Mouse (Mus musculus) CD4-positive, CD25-positive, alpha-beta regulatory T cell, adult 2 months (primary cell): ENCODE measurements around the gene Chil1.

ENCODE experiments used
- DNase-seq: peaks from one replicate; pipeline ENCODE4 v3.0.0-alpha.2; 2012; ENCODE audit warnings: low read depth, low spot score

The Chil1 gene

DNA sequence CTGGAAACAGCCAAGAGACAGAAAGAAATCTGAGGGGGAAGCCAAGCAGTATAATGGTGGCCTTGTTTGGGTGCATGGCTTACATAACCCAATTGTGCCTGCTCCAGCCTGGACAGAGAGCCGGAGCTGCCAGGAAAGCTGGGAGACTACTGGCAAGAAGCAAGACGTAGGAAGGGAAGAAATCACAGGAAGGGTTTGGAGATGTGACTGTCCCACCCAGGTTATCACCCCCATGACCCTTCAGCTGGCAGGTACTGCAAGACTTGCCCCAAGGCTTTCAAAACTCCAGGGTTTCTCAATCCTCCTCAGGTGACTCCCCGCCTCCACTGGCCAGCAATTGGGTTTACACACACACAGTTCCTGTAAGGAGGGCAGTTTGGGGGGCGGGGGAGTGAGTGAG, at the start of gene Chil1:
TSS of gene Chil1 (plus strand) at position 152 of the 400 bp plus-strand sequence.
- DNase-seq = no peak

DNA sequence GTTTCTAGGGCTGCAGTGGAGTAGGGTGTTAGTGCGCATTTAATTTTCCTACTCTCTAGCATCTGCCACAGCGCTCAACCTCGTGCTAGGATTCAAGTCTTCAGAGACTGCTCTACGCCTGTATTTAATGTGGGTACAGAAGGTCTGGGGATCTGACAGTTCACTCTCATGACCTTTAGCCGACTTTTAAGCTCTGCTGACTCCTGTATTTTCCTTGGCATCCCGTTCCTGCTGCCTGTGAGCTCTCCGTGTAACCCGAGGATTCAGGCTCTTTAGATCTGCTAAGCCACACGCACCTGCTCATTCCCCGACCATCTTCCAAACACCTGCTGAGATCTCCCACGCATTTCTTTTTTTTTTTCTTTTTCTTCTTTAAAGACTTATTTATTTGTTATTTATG, 48.7 kb upstream of the Chil1 start:
- no peak for DNase-seq

DNA sequence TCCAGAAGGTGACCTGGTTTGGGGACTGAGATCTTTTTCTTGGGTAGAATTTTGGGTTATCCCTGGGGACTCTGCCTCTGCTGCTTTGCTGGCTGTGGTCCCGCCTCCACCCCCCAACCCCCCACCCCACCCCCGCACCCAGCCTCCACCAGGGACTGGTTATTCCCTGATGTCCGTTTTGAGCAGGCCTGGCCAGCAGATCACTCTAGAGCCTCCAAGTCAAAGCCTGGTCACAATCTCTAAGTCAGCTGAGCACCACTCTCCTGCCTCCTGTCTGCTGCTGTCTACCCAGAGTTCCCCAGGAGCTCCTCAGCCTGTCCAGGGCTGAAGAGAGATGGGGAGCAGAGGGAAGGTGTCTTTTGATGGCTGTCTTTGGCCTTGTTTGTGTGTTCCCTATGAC, 45.6 kb upstream of the Chil1 start:
- DNase-seq = no peak

DNA sequence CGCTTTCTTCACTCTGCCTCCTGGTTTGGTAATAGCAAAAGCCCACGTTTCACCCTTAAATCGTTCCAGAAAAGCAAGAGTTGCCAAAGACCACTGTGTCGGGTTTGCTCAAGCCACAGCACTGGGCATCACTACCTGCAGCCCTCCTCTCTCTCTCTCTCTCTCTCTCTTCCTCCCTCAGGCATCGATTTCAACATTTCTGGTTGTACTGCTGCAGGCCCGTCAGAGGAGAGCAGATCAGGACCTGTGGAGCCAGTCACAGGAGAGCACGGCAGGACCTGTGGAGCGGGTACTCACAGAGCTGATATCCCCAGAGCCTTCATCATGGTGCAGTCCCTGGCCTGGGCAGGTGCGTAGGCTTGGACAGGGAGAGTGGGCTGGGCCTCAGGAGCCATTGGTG, 43.6 kb upstream of the Chil1 start:
- DNase-seq = no peak

DNA sequence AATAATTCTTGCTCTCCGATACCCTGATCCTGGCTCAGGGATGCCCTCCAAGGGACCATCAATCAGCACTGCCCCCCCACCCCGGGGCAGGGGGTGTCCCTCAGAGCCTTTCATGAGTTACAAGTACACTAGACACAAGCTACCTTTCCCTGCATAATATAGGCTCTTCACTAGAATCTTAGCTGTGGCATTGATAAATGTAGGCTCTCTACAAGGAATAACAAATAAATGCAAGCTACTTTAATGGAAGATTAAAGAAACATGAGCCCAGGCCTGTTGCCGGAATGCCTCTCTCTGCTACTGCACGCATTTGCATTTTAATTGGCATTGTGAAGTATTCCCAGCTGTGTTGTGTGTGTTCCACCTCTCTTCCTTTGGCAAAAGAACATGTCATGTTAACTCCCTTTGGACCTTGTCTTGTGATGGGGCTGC, 39.6 kb upstream of the Chil1 start:
- no peak for DNase-seq

DNA sequence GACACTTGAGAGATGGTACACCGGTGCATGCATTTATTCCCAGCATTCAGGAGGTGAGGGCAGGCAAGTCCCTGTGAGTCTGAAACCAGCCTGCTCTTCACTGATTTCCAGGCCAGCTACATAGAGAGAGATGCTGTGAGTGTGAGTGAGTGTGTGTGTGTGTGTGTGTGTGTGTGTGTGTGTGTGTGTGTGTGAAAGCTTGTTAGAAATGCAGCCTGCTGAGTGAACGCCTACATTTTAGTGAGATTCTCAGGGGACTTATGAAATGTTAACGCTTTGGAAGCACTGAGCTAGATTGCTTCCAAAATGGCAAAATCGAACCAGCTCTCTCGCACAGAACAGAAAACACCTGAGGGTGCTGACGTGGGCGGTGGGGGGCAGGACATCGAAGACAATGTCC, 35.9 kb upstream of the Chil1 start:
- DNase-seq = no peak

DNA sequence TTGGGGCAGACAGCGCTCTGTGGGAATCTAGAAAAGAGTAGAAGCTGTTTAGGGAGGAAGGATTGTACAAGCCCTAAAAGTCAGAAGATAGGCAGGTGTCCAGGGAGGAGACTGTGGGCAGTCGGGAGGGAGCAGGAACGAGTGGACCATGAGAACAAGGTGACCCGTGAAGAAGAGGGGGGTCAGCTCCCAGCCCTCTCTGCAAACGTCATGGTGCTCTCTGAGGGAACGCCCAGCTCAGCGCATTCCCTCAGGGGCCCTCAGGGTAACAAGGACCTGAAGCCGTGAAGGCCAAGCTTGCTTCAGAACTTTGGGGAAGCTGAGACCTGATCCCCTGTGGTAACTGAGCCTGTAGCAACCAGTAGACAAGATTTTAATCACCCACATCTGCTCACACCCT, 31.9 kb upstream of the Chil1 start:
- no peak for DNase-seq

DNA sequence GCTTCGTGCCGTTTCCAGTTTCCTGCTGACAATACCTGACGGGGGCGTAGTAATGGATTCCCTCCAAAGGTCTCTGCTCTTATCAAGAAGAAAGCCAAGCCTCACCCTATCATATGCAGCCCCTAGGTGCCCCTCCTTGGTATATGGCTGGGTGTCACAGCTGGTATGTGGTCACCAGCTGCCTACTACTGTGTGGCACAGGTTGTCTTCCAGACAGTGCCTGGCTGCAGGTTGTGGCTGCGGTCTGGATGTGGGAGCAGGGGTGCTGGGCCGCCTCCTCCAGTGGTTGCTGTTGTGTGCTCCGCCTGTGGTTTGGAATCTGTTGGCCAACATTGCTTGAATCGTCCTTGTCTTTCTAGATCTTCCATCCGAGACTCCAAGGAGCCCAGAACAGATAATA, 31.2 kb upstream of the Chil1 start:
- DNase-seq = no peak

DNA sequence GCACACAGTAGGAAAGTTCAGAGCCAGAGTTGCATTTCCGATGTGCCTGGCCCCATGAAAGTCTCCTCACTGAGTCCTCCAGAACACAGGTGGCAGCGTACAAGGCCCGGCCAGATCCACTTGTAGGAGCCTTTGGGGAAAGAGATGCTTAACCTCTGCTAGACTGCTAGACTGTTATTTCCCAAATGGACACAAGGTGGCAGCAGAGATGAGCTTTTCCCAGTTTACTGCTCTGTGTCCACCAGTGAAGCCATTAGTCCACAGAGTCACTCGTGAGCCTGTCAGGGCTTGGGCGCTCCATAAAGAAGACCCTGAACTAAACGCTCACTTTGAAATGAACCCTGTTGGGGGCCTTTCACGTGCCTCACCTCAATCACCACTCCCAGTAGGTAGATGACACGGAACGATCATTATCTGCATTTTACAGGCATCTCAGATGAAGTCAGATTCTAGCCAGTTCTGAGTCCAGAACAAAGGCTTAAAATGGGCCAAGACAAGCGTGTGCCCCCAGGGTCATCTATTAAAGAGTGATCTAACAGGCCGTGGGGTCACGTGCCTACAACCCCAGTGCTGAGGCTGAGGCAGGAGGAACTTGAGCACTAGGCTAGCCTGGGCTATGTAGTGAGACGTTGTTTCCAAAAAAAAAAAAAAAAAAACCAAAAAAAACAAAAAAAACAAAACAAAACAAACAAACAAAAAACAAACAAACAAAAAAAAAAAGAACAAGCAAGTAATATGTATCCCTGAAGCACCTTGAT, 30.1 kb upstream of the Chil1 start:
- peak; percentile 78 for DNase-seq

DNA sequence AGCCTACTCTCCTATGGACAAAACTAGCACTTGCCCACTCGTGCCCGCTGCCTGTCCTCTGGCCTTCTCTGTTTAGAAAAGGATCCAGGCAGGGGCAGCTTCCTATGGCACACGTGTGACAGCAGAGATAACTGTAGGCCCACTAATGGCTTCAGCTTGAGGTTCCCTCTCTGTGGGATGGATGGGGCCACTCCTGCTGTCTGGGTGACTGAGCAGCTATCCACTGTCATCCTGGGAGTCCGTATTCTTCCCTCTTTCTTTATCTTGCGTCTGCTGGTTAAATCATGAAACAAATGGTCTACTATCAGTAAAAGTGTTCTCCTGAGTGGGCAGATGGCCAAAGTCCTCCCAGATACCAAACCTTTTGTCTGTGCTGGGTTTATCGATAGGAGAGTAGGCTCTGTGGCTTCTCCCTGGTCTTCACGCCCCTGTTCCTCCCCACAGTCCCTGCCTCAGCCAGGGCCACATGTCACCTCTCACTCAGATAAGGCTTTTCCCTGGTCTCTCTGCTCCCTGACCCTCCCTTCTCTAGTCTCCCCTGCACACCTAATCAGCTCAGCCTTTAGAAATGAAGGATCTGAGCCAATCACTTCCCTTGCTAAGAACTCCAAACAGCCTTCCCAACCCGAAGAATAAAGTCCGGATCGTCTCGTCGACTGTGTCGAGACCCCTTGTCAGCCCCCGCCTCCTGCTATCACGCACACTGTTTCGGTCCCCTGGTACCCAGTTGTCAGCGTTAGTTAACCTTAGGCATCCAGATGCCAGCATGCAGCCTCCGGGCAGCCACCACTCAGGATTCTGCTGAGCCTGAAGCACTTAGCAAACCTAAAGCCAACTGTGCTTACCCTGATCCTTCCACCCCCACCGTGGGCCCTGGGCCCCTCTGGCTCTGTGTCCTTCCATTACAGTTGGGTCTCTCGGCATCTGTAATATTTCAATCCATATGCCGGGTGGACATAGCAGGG, 29.1 kb upstream of the Chil1 start:
- DNase-seq = no peak

DNA sequence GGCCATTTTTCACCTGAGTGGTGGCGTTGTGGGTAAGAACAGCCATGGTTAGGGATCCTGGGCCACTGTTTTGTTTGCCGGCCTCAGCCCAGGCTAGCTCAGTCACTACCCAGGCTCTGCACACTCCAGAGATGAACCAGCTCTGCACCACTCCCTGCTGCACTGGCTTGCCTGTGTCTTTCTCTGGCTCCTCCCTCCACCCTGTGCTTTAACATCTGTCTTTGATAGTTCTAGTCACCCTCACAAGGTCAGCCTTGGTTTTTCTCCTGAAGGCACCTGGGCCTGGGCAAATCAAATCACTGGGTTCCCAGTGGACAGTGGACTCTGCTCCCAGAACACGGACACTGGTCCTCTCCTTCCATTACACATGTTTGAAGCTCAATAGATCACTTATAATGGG, 27.9 kb upstream of the Chil1 start:
- DNase-seq = no peak

DNA sequence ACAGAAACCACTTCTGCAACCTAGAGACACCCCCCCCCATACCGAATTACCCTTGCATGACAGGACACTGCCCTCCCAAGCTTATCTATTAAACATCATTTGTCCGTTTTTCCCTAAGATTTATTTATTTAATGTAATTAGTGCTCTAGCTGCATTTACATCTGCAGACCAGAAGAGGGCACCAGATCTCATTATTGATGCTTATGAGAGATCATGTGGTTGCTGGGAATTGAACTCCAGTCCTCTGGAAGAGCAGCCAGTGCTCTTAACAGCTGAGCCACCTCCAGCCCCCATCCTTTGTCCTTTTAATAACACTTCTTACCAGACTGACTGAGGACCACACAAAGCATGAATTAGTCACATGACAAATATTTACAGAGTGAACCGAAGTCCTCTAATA, 27.3 kb upstream of the Chil1 start:
- DNase-seq = peak; percentile 36

DNA sequence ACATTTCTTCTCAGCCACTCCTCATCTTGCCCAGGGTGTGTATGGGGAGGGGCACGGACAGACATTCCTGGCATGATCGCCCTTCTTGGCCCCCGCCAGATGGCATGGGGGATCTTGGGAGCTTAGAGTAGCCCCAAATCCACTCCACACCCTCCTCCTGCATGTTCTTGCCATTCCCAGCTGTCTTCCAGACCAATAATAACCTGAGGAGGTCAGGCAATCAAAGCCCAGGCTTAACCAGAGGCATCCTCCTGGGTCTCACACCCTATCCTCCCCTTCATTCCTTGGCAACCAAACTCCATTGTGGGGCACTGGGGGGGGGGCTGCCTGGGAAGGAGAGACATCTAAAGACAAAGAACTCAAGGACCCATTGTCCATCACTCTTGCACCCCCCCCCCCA, 21.6 kb upstream of the Chil1 start:
- DNase-seq = no peak

DNA sequence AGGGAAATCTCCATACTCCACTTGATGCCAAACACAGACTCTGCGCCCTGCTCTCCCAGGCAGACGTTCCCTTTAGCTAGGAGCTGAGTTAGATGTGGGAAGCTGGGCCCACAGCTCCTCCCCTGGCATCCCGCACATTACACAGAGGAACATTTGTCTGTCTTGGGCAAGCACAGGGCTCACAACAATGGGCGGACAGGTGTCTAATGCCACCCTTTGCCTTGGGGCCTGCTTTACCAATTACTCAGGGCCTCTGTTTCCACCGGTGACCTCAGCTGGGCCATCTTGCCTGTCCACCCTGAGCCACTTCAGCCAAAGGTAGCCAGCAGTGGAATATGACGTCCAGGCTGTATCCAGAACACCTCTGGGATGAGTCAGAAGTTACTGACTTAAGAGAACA, 20.6 kb upstream of the Chil1 start:
- DNase-seq = no peak

DNA sequence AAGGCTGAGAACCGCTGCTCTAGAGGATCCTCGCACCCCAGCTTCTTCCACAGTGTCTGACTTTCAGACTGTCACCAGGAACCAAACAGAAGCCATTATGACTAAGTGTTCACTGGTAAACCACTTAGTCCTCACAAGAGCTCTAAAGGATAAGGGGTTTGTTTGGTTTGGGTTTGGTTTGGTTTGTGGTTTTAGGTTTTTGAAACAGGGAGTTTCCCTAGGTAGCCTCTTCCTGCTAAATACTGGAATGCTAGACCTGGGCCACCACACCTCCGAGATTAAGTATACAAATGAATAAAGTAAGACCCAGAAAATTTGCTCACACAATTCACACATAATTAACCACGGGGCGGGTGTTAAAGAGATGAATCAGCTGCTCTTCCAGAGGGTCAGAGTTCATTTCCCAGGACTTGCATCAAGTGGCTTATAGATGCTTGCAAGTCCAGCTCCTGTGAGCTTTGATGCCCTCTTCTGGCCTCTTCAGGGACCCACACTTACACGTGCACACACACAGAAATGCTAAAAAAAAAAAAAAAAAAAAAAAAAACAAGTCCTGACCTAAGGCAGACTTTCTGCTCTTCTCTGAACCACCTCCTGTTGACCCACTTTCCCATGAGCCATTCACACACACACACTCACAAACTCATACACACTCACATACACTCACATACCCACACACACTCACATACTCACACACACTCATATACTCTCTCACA, 19.3 kb upstream of the Chil1 start:
- no peak for DNase-seq

DNA sequence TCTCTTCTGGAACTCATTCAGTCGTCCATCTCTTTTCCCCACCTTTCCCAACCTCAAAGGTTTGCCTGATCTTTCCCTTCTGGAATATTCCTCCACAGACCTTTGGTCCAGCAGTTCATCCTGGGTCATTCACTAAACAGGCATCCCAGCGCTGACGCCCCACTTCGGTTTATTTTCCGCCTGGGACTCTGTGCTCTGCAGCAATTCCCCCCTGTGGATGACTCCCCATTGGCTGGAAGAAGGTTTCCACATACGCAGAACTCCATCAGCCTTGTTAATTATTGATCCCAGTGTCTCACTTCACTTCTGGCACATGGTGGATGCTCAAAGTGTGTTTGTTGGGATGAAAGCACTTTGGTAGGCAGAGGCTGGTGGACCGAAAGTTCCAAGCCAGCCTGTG, 18.5 kb upstream of the Chil1 start:
- no peak for DNase-seq

DNA sequence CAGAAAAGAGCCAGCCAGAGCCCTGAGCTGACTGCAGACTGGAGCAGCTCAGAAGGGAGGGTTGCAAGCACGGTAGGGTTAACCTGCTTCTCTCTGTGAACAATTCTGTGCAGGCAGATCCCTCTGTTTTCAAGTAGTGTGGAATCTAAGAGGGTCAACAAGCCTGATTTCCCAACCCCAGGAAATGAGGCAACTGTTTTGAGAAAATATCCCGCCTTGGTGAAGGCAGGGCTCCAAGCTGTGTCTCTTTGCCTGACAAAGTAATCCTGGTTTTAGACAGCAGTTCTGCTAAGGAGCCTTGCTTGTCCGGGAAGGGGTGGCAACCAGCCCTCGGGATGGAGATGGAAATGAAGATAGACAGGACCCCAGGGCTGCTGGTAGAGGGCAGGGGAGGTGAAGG, 17.5 kb upstream of the Chil1 start:
- DNase-seq = no peak

DNA sequence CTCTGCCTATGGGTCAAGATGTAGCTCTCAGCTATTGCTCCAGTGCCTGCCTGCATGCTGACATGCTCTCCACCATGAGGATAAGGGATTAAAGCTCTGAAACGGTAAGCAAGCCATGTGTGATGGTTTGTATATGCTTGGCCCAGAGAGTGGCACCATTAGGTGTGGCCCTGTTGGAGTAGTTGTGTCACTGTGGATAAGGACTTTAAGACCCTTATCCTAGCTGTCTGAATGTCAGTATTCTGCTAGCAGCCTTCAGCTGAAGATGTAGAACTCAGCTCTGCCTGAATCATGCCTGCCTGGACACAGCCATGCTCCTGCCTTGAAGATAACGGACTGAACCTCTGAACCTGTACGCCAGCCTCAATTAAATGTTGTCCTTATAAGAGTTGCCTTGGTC, 15.4 kb upstream of the Chil1 start:
- DNase-seq = no peak

DNA sequence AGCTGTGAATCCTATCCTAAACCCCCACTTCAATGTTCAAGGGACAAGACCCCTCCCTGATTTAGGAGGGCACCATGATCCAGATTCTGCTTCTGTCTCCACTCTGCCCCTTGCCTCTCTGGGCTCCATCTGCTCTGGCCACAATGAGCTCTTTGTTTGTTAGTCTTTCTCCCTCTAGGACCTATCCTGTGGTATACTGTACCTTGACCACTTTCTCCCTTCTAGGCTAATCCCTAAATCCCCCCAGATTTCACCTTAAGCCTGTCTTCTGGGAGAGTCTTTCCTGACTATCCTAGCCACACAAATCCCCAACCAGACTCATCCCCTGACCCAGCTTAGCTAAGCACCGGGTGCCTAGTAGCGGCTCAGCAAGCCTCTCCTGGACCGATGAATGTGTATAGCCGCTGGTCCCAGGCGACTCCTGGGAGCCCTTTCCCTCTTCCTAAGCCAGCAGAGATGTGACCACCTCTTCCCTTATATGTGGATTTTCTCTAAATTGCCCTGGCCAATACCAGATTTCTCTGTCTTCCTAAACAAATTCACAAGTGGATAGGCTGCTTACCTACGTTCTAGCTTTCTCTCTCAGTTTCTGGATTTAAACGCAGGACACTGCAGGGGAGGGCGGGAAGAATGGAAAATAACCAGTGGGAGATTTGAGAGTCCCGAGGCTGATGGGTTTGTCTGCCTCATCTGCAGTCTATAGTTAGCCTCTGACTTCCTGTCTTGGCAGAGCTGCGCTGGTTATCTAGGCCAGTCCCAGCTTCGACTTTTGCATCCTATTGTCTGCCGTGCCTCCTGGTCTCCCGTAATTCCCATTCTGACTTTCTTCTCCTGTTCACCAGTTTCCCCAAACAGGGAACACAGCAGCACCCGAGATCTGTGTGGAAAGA, 14.3 kb upstream of the Chil1 start:
- no peak for DNase-seq

DNA sequence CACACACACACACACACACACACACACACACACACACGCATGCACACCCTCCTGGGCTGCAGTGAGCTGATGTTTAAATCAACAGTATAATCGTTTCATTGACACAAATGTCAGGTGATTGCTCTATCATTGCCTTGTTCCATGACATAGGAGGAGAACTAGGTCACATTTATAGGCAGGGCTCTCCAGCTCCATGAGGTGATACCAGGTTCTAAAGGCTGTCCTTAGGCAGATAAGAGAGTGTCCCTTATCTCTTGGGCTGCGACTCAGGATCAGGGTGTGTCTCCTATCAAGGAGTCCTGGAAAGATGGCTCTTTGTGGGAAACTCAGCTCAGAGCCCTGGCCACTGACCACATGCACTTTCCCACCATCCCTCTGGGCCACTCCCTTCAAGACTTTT, 13.4 kb upstream of the Chil1 start:
- DNase-seq = no peak

DNA sequence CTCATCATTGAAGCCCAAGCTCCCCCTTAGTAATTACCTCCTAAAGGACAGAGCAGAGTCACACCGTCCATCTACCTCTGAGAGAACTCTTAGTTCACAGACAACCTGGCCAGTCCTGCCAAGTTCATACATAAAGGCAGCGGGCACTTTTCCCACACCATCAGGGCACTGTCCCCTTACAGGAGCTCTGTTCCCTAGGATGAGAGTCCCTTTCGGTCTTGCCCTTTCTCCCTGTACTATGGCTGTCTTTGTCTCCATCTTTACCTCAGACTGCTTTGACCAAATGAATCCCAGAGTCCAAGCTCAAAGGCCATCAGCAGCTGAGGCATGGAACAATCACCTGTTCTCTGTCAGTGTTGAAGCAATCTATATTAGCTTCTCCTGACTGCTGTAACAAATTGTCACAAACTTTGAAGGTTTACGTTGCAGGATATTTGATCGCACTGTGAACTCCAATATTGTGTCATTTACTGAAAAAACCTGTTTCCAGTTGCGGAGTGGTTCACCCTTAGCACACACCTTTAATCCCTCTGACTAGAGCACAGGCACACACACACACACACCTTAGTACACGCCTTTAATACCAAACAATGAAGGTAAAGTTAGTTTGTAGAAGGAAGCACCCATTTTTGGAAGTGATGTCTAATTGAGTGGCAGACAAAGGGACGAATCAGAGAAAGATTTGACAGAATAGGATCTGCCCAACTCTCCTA, 12.8 kb upstream of the Chil1 start:
- DNase-seq = no peak
